Mouse (Mus musculus): ENCODE measurements around the gene Tmem19. TPM values are rescaled to one million over a fixed set of nuclear protein-coding genes. Genes with fewer than 3 reads are reported as not detected.
"Not testable (repeated sequence)": the region's sequence is repeated elsewhere in the genome, so short reads cannot be mapped to it uniquely, and the experiment has no call there.

Gene Tmem19
- total RNA-seq, 2 experiments from 2014 or later: 14.9 to 17.7 TPM

- no peak for DNase-seq
- intact Hi-C loops (cut with DNase I): no loop called here
These were observed 11.4 kb downstream of the Tmem19 start for GRCm38 (mm10) chr10:115350810-115351397.

GRCm38 (mm10) chr10:115349509-115349908 is 12.8 kb downstream of the Tmem19 start:
- intact Hi-C loops (cut with DNase I): no loop called here
- DNase-seq: no peak

GRCm38 (mm10) chr10:115349029-115349428 is 13.3 kb downstream of the Tmem19 start:
- intact Hi-C loops (cut with DNase I): no loop called here
- no peak for DNase-seq

GRCm38 (mm10) chr10:115348131-115348530 is 14.2 kb downstream of the Tmem19 start:
- intact Hi-C loops (cut with DNase I): no loop called here
- DNase-seq: no peak

- intact Hi-C loops (cut with DNase I): no loop called here
- DNase-seq: no peak
These were observed 15.9 kb downstream of the Tmem19 start for GRCm38 (mm10) chr10:115346444-115346843.

GRCm38 (mm10) chr10:115342771-115343425 is 19.4 kb downstream of the Tmem19 start:
- intact Hi-C loops (cut with DNase I): no loop called here
- no peak for DNase-seq

GRCm38 (mm10) chr10:115339820-115340328 is 22.4 kb downstream of the Tmem19 start:
- intact Hi-C loops (cut with DNase I): no loop called here
- no peak for DNase-seq

GRCm38 (mm10) chr10:115336901-115337300 is 25.4 kb downstream of the Tmem19 start:
- DNase-seq: no peak
- intact Hi-C loops (cut with DNase I): no loop called here

- intact Hi-C loops (cut with DNase I): no loop called here
- DNase-seq: no peak
These were observed 28.8 kb downstream of the Tmem19 start for GRCm38 (mm10) chr10:115333528-115333927.

GRCm38 (mm10) chr10:115332997-115333396 is 29.3 kb downstream of the Tmem19 start:
- intact Hi-C loops (cut with DNase I): no loop called here
- no peak for DNase-seq

- no peak for DNase-seq
- intact Hi-C loops (cut with DNase I): no loop called here
These were observed 29.8 kb downstream of the Tmem19 start for GRCm38 (mm10) chr10:115332420-115332952.

GRCm38 (mm10) chr10:115329010-115329530 is 33.2 kb downstream of the Tmem19 start:
- intact Hi-C loops (cut with DNase I): no loop called here
- DNase-seq: no peak

GRCm38 (mm10) chr10:115328514-115328913 is 33.8 kb downstream of the Tmem19 start:
- intact Hi-C loops (cut with DNase I): no loop called here
- peak; percentile 55 to 67 for DNase-seq

GRCm38 (mm10) chr10:115323295-115323694 is 39.0 kb downstream of the Tmem19 start:
- peak; percentile 78 to 81 for DNase-seq
- intact Hi-C loops (cut with DNase I): loop anchor here (2.0 to 5.0 kb wide), 2 partner anchors 294 to 874 kb away; no protein-coding TSS in a partner anchor

GRCm38 (mm10) chr10:115321317-115322035 is 40.8 kb downstream of the Tmem19 start:
- intact Hi-C loops (cut with DNase I): loop anchor here (2.0 to 5.0 kb wide), 2 partner anchors 295 to 876 kb away; no protein-coding TSS in a partner anchor
- DNase-seq: no peak

- DNase-seq; intact Hi-C loops (cut with DNase I): not testable (repeated sequence)
These were observed 43.9 kb downstream of the Tmem19 start for GRCm38 (mm10) chr10:115318388-115318787.

GRCm38 (mm10) chr10:115316313-115316712 is 46.0 kb downstream of the Tmem19 start:
- DNase-seq: no peak
- intact Hi-C loops (cut with DNase I): no loop called here

GRCm38 (mm10) chr10:115315473-115316171 is 46.7 kb downstream of the Tmem19 start, which contains the start of gene Rab21:
Gene Rab21, minus strand, starts transcription at chr10:115315594.
- peak; percentile 99 to 100 for DNase-seq
- intact Hi-C loops (cut with DNase I): loop anchor here (1.0 to 2.0 kb wide), 2 partner anchors 46 to 69 kb away; partner anchors contain the start of genes Thap2 and Zfc3h1

GRCm38 (mm10) chr10:115314582-115315452 is 47.5 kb downstream of the Tmem19 start:
- peak in 1 of 2 experiments; percentile 50 for DNase-seq
- intact Hi-C loops (cut with DNase I): loop anchor here (1.0 to 5.0 kb wide), 3 partner anchors 46 to 70 kb away; partner anchors contain the start of genes Tbc1d15, Thap2 and Zfc3h1

All from heart, postnatal 14 days (tissue).